Mouse (Mus musculus) layer of hippocampus, adult 9-10 months (tissue): ENCODE data around the gene Cypt1.

Source experiments
- DNase-seq: peaks from one replicate; pipeline ENCODE4 v3.0.0; 2022; ENCODE audit warnings: low spot score

The Cypt1 gene

GRCm38 (mm10) chrX:16522569-16522968 lies at the start of gene Cypt1:
Cypt1 (plus strand) TSS chrX:16522869.
- no peak for DNase-seq

DNA sequence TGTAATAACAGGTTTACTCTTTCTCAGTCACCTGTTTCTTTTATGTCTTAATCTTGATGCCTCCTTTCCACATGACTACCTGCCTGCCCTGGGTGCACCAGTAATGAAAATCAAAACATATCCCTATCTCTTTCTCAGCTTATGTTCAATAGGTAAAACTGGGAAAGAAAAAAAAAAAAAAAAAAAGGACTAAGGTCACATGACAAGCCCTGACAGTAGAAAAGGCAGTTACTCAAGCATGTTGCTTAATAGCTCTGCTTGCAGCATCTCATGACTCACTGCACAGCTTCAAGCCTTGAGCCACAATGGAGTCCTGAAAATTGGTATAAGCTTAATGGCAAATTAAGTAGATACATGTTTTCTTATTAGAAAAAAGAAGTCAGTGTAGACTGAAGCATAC lies 24.1 kb downstream of the Cypt1 start:
- no peak for DNase-seq

GRCm38 (mm10) chrX:16557061-16557460 lies 34.4 kb downstream of the Cypt1 start:
- no peak for DNase-seq

DNA sequence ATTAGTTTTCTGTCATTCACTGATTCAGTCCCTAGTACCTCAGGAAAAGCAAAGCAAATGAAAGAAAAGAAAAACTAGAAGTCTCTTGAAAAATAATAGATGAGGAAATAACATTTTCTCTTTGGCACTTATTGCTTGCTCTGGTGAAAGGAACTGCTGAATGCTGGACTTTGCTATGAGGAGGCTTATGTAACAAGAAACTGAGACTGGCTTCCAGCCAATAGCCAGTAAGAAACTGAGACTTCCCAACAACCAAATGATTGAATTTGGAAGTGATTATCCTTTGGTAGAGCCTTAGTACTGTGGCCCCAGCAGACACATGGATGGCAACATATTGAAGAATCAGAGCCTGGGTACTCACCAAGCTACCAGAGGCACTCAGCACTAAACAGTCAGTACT lies 35.8 kb downstream of the Cypt1 start:
- DNase-seq: no peak
